Mouse (Mus musculus) MEL (cell line): ENCODE data around the gene Higd1b. TPM values are rescaled to one million over a fixed set of nuclear protein-coding genes. Genes with fewer than 3 reads are reported as not detected.

Experiments
- DNase-seq: peaks from one replicate; pipeline ENCODE4 v3.0.0; 2011; ENCODE audit warnings: low read depth, low spot score
- H3K27ac ChIP-seq: 2 replicates; pipeline ENCODE4 v1.5.1; 2012; ENCODE audit warnings: low read depth, mild to moderate bottlenecking, control low read depth, low read length, moderate library complexity; ENCODE audit not compliant: control insufficient read depth
- H3K27me3 ChIP-seq, 2 experiments: fragments of 150-350 bp in 1 of 2; sonication (generic) in 1 of 2; 2 replicates each; pipeline ENCODE4 v1.6.1; 2012; ENCODE audit warnings: low read length in 2 of 2, mild to moderate bottlenecking in 2 of 2, improper control_type of control experiment in 1 of 2, moderate library complexity in 1 of 2; ENCODE audit not compliant: insufficient read depth in 2 of 2, control insufficient read depth in 1 of 2
- H3K36me3 ChIP-seq, 2 experiments: 2 replicates each; pipeline ENCODE4 v1.6.1; 2012 to 2014; ENCODE audit warnings: low read length in 2 of 2, improper control_type of control experiment in 1 of 2, inconsistent platforms in 1 of 2, mild to moderate bottlenecking in 1 of 2; ENCODE audit not compliant: insufficient read depth in 2 of 2, control insufficient read depth in 1 of 2
- H3K4me1 ChIP-seq, 2 experiments: fragments of 150-350 bp in 1 of 2; sonication (generic) in 1 of 2; 2 replicates each; pipeline ENCODE4 v1.6.1; 2012; ENCODE audit warnings: low read length in 2 of 2, improper control_type of control experiment in 1 of 2, mild to moderate bottlenecking in 1 of 2; ENCODE audit not compliant: insufficient read depth in 2 of 2, control insufficient read depth in 1 of 2
- H3K4me3 ChIP-seq, 2 experiments: fragments of 150-350 bp in 1 of 2; sonication (generic) in 1 of 2; 2 replicates each; pipeline ENCODE4 v1.5.1; 2012; ENCODE audit warnings: low read depth in 2 of 2, low read length in 2 of 2, mild to moderate bottlenecking in 2 of 2, moderate library complexity in 2 of 2, control low read depth in 1 of 2, improper control_type of control experiment in 1 of 2; ENCODE audit not compliant: control insufficient read depth in 1 of 2, insufficient read depth in 1 of 2
- H3K79me2 ChIP-seq: 2 replicates; pipeline ENCODE4 v1.6.1; 2012; ENCODE audit warnings: mild to moderate bottlenecking, low read length, moderate library complexity; ENCODE audit not compliant: control insufficient read depth, poor library complexity, insufficient read depth
- H3K9ac ChIP-seq: 2 replicates; pipeline ENCODE4 v1.6.1; 2012; ENCODE audit warnings: low read depth, mild to moderate bottlenecking, control low read depth, low read length, moderate library complexity; ENCODE audit not compliant: control insufficient read depth, poor library complexity, severe bottlenecking
- H3K9me3 ChIP-seq: fragments of 150-350 bp; sonication (generic); replicated peaks from 2 replicates; pipeline ENCODE4 v1.6.1; 2012; ENCODE audit warnings: mild to moderate bottlenecking, low read length, improper control_type of control experiment, moderate library complexity; ENCODE audit not compliant: insufficient read depth
- BHLHE40 ChIP-seq: IDR thresholded peaks from 2 replicates; pipeline ENCODE4 v1.6.1; 2012; ENCODE audit warnings: low read depth, mild to moderate bottlenecking, inconsistent platforms, low read length, improper control_type of control experiment, borderline replicate concordance
- CHD2 ChIP-seq: IDR thresholded peaks from 2 replicates; pipeline ENCODE4 v1.6.1; 2011; ENCODE audit warnings: low read length, improper control_type of control experiment
- CTCF ChIP-seq, 3 experiments: IDR thresholded peaks in 2 of 3; conservative IDR thresholded peaks in 1 of 3; 2 replicates each; pipeline ENCODE4 v1.5.1; 2011 to 2012; ENCODE audit warnings: low read length in 3 of 3, low read depth in 2 of 3, mild to moderate bottlenecking in 2 of 3, improper control_type of control experiment in 1 of 3, inconsistent platforms in 1 of 3, mixed read lengths in 1 of 3, moderate library complexity in 1 of 3; ENCODE audit not compliant: control insufficient read depth in 1 of 3, insufficient read depth in 1 of 3, poor library complexity in 1 of 3, severe bottlenecking in 1 of 3
- ELF1 ChIP-seq: IDR thresholded peaks from 2 replicates; pipeline ENCODE4 v1.6.1; 2014; ENCODE audit warnings: low read depth, mild to moderate bottlenecking, inconsistent platforms, low read length, improper control_type of control experiment, moderate library complexity
- EP300 ChIP-seq, 2 experiments: IDR thresholded peaks; 2 replicates each; pipeline ENCODE4 v1.6.1; 2011; ENCODE audit warnings: improper control_type of control experiment in 2 of 2, low read length in 2 of 2, low read depth in 1 of 2, mild to moderate bottlenecking in 1 of 2
- ETS1 ChIP-seq: IDR thresholded peaks from 2 replicates; pipeline ENCODE4 v1.6.1; 2012; ENCODE audit warnings: low read depth, mild to moderate bottlenecking, inconsistent platforms, low read length, improper control_type of control experiment, moderate library complexity
- HCFC1 ChIP-seq: IDR thresholded peaks from 2 replicates; pipeline ENCODE4 v1.6.1; 2012; ENCODE audit warnings: low read depth, mild to moderate bottlenecking, inconsistent platforms, low read length, improper control_type of control experiment, moderate library complexity
- JUND ChIP-seq: IDR thresholded peaks from 2 replicates; pipeline ENCODE4 v1.6.1; 2011; ENCODE audit warnings: low read depth, mild to moderate bottlenecking, improper control_type of control experiment, low read length
- KAT2A ChIP-seq: conservative IDR thresholded peaks from 2 replicates; pipeline ENCODE4 v1.6.1; 2012; ENCODE audit warnings: low read depth, low read length, improper control_type of control experiment, inconsistent platforms
- MAX ChIP-seq: IDR thresholded peaks from 2 replicates; pipeline ENCODE4 v1.6.1; 2011; ENCODE audit warnings: low read length, improper control_type of control experiment
- MXI1 ChIP-seq: IDR thresholded peaks from 2 replicates; pipeline ENCODE4 v1.6.1; 2011; ENCODE audit warnings: mild to moderate bottlenecking, low read depth, low read length, improper control_type of control experiment
- MYB ChIP-seq: IDR thresholded peaks from 2 replicates; pipeline ENCODE4 v1.6.1; 2011; ENCODE audit warnings: mild to moderate bottlenecking, low read depth, low read length, improper control_type of control experiment
- NELFE ChIP-seq: IDR thresholded peaks from 2 replicates; pipeline ENCODE4 v1.6.1; 2011; ENCODE audit warnings: low read depth, low read length, improper control_type of control experiment
- TBP ChIP-seq: IDR thresholded peaks from 2 replicates; pipeline ENCODE4 v1.8.0; 2011; ENCODE audit warnings: low read depth, low read length, improper control_type of control experiment
- USF2 ChIP-seq, 2 experiments: IDR thresholded peaks; 2 replicates each; pipeline ENCODE4 v1.6.1; 2011 to 2012; ENCODE audit warnings: improper control_type of control experiment in 2 of 2, low read length in 2 of 2, borderline replicate concordance in 1 of 2, inconsistent platforms in 1 of 2, low read depth in 1 of 2, mild to moderate bottlenecking in 1 of 2; ENCODE audit not compliant: insufficient read depth in 1 of 2
- ZKSCAN1 ChIP-seq: IDR thresholded peaks from 2 replicates; pipeline ENCODE4 v1.6.1; 2012; ENCODE audit warnings: low read depth, mild to moderate bottlenecking, inconsistent platforms, low read length, improper control_type of control experiment, moderate library complexity
- polyA plus RNA-seq, 2 experiments: library from polyadenylated mRNA; stranded (reverse) in 1 of 2; unstranded in 1 of 2; fragments of >175 nt in 1 of 2; fragments of >200 nt in 1 of 2; gene quantifications; 2 replicates each; pipeline versions ENCODE4 v1.2.1 to v1.2.4; 2012; ENCODE audit warnings: low replicate concordance in 2 of 2, low read depth in 1 of 2; ENCODE audit not compliant: insufficient read length in 2 of 2, insufficient read depth in 1 of 2, missing spikeins in 1 of 2
- total RNA-seq: library from RNA; depleted of rRNA; stranded (reverse); fragments of 300-350 nt; gene quantifications from 2 replicates; pipeline ENCODE4 v1.2.3, GENCODE M21; 2012

Higd1b gene
- total and polyA plus RNA-seq, 3 experiments: not detected

GRCm38 (mm10) chr11:102821231-102821630 lies 14.4 kb upstream of the Higd1b start:
- no peak overlapping the region for H3K27ac ChIP-seq
- peaks cover 20 to 31% of the 10 kb centered on the region in 2 experiments for H3K27me3 ChIP-seq
- no peak overlapping the region for H3K4me3 ChIP-seq
- no peak for DNase-seq
- no peaks in the 10 kb centered on the region for H3K9me3 ChIP-seq
- no peak for TF ChIP-seq MXI1
- no peak for TF ChIP-seq ZKSCAN1
- no peak overlapping the region for H3K9ac ChIP-seq
- H3K36me3 ChIP-seq: no peaks in the 10 kb centered on the region
- no peaks in the 10 kb centered on the region for H3K4me1 ChIP-seq
- H3K79me2 ChIP-seq: no peaks in the 10 kb centered on the region

GRCm38 (mm10) chr11:102826476-102826875 lies 9.2 kb upstream of the Higd1b start:
- no peaks in the 10 kb centered on the region for H3K4me1 ChIP-seq
- peaks cover 26 to 47% of the 10 kb centered on the region in 2 experiments for H3K27me3 ChIP-seq
- no peak overlapping the region for H3K27ac ChIP-seq
- H3K79me2 ChIP-seq: no peaks in the 10 kb centered on the region
- no peak for DNase-seq
- H3K9ac ChIP-seq: no peak overlapping the region
- H3K36me3 ChIP-seq: no peaks in the 10 kb centered on the region
- no peak overlapping the region for H3K4me3 ChIP-seq
- H3K9me3 ChIP-seq: no peaks in the 10 kb centered on the region
- TF ChIP-seq CHD2 (no peak), HCFC1 (no peak), KAT2A (no peak), BHLHE40 (no peak), CTCF (IDR thresholded peaks at IDR 0.05 in 2 of 3, conservative IDR thresholded peaks at IDR 0.05 in 1 of 3; ENCODE audit: control insufficient read depth in 1 of 3, insufficient read depth in 1 of 3, low read depth in 2 of 3, low read length in 3 of 3, poor library complexity in 1 of 3, severe bottlenecking in 1 of 3) (no peak), MAX (no peak), ETS1 (no peak), ELF1 (no peak), MYB (no peak), USF2 (IDR thresholded peaks at IDR 0.05; ENCODE audit: borderline replicate concordance in 1 of 2, insufficient read depth in 1 of 2, low read depth in 1 of 2, low read length in 2 of 2) (no peak), JUND (no peak)

GRCm38 (mm10) chr11:102827097-102827496 lies 8.6 kb upstream of the Higd1b start:
- Histone ChIP-seq H3K27me3 (peaks cover 26 to 45% of the 10 kb centered on the region in 2 experiments), H3K9ac (no peak overlapping the region), H3K4me1 (peaks cover 0 to 3% of the 10 kb centered on the region in 2 experiments; a peak in 1 of 4 replicates), H3K9me3 (no peaks in the 10 kb centered on the region), H3K4me3 (no peak overlapping the region), H3K36me3 (no peaks in the 10 kb centered on the region), H3K79me2 (no peaks in the 10 kb centered on the region), H3K27ac (no peak overlapping the region)
- DNase-seq: no peak
- TF ChIP-seq NELFE: no peak
- TF ChIP-seq TBP: no peak
- TF ChIP-seq CTCF (IDR thresholded peaks at IDR 0.05 in 2 of 3, conservative IDR thresholded peaks at IDR 0.05 in 1 of 3; ENCODE audit: control insufficient read depth in 1 of 3, insufficient read depth in 1 of 3, low read depth in 2 of 3, low read length in 3 of 3, poor library complexity in 1 of 3, severe bottlenecking in 1 of 3): no peak
- no peak for TF ChIP-seq EP300 (IDR thresholded peaks at IDR 0.05; ENCODE audit: low read depth in 1 of 2, low read length in 2 of 2)
